Mouse (Mus musculus) cerebellum, adult 18-20 months (tissue): ENCODE data around the gene Xrn2.

Source experiments
- DNase-seq, 2 experiments: peaks; one replicate each; pipeline ENCODE4 v3.0.0; 2021

The Xrn2 gene

DNA sequence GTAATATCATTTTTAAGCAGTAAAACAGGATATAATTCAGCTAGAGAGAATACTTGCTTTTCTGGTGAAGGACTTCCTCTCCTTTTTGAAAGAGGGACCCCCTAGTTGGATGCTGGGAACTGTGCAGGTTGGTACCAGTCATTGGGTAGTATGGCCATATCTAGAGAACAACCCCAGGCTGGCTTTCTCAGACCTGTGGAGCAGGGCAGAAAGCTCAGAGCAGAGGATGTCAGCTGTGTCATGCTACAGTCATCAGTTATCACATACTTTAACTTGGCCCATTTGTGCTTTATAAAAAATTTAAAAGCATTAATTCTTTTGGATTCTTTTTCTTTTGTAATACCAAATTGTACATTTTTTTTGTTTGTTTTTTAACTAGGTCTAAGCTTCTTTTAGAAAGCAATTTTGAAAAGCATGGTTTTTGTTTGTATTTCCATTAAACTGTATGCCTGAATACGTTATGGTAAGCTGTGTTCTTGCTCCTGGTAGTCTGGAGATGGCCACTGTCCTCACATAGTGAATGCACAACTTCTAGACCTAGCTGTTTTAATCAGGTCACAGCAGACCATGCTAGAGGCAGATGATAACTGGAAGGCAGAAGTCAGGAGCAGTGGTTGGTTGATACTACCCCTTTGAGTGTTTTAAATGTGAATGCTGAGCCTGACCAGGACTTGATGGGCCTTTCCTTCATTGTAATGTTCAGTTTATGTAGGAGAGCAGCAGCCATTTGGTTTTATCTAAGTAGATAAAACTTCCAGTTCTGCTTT lies 54.9 kb downstream of the Xrn2 start:
- no peak for DNase-seq

GRCm38 (mm10) chr2:147069077-147069476 lies 56.3 kb downstream of the Xrn2 start:
- DNase-seq, result no peak

- DNase-seq, result no peak
Measured at GRCm38 (mm10) chr2:147070305-147070704, 57.5 kb downstream of the Xrn2 start.

- no peak for DNase-seq
Measured at GRCm38 (mm10) chr2:147073962-147074361, 61.2 kb downstream of the Xrn2 start.

GRCm38 (mm10) chr2:147074399-147074798 lies 61.6 kb downstream of the Xrn2 start:
- DNase-seq, result no peak

- no peak for DNase-seq
Measured at GRCm38 (mm10) chr2:147082391-147082790, 69.6 kb downstream of the Xrn2 start.

DNA sequence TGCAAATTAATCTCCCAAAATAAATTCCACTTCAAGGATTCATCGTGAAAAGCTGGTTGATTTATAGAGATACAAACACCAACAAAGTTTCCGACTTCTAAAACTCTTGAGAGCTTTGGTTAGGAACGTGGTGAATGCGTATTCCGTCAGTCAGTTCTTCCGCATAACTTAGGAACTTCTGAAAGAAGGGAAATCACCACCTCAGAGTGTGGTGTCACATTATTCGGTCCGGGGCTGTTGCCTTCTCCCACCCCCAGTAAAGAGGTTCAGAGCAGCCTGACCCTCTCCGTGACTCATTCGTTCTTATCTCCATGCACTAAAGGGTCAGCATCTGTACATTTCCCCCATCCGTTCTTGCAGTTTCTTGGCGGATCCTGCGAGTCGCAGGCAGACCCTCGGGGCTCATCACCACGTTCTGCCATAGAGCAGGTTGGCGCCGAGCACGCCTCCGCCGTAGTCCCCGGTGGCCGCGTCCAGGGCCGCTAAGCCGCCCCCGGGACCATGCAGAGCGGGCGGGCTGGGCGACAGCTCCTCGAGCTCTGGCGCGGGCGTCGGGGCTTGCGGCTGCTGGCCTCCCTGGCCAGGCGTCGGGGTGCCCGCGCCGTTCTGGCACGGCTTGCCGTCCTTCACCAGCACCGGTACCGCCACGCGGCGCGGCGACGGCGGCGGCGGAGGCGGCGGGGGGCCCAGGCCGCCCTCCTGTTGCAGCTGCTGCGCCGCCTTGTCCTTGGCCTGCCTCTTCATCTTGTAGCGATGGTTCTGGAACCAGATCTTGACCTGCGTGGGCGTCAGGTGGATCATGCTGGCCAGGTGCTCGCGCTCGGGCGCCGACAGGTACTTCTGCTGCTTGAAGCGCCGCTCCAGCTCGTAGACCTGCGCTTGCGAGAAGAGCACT lies 70.9 kb downstream of the Xrn2 start:
- DNase-seq, result peak in 1 of 2 experiments; percentile 18

- DNase-seq, result no peak
Measured at GRCm38 (mm10) chr2:147084366-147085071, 71.7 kb downstream of the Xrn2 start.

DNA sequence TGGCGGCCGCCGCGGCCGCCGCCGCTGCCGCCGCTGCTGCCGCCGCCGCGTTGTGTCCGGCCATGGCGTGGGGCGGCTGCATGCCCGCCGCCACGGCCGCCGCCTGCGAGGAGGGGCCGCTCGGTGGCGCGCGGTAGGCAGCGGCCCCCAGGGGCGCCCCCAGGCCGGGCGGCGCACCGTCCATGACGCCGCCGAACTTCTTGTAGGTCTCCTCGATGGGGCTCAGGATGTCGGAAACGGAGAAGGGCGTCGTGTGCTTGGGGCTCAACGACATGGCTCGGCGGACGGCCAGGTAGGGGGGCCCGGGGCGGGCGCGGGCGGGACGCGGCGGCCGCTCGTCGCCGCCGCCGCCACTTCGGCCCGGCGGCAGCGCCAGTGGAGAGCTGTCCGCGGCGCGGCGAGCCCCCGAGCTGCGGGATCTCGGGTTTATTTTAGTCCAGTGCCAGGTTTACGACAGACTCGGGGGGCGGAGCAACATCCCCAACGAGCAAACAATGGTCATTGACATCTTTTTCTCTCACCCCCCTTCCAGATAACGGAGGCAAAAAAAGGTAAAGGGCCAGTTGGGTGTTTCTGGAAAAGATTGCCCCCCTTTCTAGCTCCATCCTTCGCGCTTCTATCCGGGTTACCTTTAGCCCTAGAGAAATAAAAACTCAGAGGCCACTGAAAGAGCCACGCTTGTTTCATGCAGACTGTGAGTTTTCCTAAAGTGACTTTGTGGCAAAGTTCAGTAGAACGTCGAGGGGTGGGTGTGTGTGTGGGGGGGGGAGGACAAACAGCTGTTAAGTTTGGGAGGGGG lies 72.5 kb downstream of the Xrn2 start, which contains the start of gene Nkx2-4:
Gene Nkx2-4, minus strand, starts transcription at position 374 of the 799 bp plus-strand sequence.
- no peak for DNase-seq

DNA sequence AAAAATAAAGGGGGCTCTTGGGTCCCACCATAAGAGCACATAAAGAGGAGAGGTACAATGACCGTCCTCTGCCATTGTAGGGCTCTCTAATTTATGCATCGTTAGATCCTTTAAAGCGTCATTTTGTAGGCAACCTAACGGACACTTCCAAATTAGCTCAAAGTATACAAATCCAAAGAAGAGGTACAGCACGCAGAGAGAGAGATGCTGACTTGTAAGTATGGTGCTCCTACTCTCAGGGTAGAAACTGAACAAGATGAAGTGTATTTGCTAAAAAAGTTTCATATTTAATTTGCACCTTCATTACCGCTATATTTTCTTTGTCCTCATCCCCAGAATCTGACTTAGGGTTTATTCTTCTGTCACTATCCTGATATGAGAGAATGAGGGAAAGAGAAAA lies 73.1 kb downstream of the Xrn2 start:
- DNase-seq, result no peak

DNA sequence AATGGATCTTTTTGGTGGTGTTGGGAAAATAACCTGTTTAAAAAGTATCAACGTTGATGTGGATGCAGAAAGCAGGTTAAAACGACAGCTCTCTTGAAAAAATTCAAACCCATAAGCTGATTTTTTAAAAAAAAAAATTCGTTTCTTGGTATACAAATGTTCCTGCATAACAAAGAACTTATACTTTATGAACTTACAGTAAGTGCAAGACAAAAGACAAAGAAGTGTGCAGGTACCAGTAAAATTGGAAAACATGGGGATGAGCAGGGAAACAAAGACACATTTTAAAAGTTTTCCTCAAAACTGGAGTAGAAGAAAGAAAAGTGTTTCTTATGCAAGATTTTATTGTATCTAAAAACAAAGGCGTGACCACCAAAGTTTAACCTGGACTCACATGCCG lies 73.6 kb downstream of the Xrn2 start:
- no peak for DNase-seq

DNA sequence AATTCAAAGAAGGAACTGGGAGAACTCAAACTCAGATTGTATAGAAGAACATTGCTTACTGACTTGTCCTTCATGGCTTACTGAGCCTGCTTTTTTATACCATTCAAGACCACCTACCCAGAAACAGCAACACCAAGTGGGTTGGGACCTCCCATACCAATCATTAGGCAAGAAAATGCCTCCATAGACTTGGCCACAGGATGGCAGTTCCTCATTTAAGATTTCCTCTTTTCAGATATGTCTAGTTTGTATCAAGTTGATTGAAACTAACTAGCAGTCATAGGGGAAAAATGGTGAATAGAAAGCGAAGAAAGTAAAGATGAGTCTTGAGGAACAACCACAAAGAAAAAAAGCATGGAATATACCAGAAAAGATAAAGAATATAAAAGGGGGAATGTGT lies 106.9 kb downstream of the Xrn2 start:
- no peak for DNase-seq

- no peak for DNase-seq
Measured at GRCm38 (mm10) chr2:147127366-147127765, 114.6 kb downstream of the Xrn2 start.
